Mouse (Mus musculus): Measurements from ENCODE around the gene Mcrs1. TPM values are rescaled to one million over a fixed set of nuclear protein-coding genes. Genes with fewer than 3 reads are reported as not detected.
"Not testable (repeated sequence)": the region's sequence is repeated elsewhere in the genome, so short reads cannot be mapped to it uniquely, and the experiment has no call there.

Gene Mcrs1
- polyA plus RNA-seq, 1 experiment = 151 TPM

DNA sequence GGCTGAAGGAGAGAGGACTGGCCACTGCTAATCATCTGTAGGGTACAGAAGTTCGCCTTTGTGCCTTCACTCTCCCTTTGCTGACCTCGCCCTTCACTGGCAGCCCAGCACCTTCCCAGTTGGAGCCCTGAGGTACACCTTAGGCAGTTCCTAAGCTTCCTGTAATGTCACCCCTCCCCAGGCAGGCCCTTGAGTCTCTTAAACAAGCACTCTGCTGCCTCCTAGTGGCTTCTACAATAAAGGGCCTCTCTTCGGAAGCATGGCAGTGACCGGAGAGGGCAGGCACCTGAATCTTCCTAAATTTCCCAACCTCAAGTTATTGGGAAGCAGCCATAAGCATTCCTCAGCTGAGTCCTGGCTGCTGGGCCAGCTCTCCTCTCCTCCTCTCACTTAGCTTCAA is 13.9 kb upstream of the Mcrs1 start:
- TF ChIP-seq POLR2A (IDR thresholded peaks at IDR 0.05; ENCODE audit: borderline replicate concordance, extremely low read depth, insufficient read depth, insufficient read length, poor library complexity, severe bottlenecking) (no peak), CTCF (IDR thresholded peaks at IDR 0.05; ENCODE audit: borderline replicate concordance, extremely low read depth, insufficient read depth, insufficient read length) (peak; percentile 79)
- peak; percentile 89 for DNase-seq (ENCODE audit: low read depth)

DNA sequence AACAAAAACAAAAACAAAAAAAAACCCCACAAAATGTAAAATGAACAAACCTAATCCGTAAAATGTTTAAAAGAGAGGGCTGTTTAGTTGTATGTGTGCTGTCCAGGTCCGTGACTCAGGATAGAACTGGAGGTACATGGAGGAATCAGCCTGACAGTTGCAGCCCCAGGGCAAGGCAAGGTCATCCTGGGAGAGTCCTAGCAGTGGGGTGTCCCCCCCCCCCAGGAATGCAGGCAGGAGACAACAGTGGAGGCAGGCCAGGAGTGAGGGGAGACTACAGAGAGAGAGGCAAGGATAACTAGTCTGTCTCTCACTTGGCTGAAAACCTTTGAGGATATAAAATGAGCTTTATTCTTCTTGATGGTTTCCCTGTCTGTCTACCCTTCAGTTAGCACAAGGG is 12.6 kb upstream of the Mcrs1 start:
- TF ChIP-seq CTCF (IDR thresholded peaks at IDR 0.05; ENCODE audit: borderline replicate concordance, extremely low read depth, insufficient read depth, insufficient read length) (no peak), POLR2A (IDR thresholded peaks at IDR 0.05; ENCODE audit: borderline replicate concordance, extremely low read depth, insufficient read depth, insufficient read length, poor library complexity, severe bottlenecking) (no peak)
- no peak for DNase-seq (ENCODE audit: low read depth)

DNA sequence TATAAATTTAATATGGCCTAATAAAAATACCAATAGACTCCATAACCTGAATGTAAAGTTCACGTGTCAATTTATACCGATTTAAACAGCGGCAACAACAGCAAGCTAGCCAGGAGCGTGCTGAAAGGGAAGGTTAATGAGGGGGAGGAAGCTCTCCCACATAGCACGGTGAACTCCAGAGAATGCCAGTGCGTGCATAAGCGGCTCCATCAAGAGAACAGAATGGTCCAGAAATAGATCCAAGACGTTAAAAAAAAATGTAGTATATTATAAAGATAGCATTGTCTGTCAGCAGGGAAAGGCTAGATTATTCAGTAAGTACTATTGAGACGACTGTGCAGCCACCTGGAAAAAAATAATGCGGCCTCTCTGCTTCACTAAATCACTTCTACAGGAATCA is 10.9 kb upstream of the Mcrs1 start:
- peak; percentile 33 for DNase-seq (ENCODE audit: low read depth)
- no peak for TF ChIP-seq POLR2A (IDR thresholded peaks at IDR 0.05; ENCODE audit: borderline replicate concordance, extremely low read depth, insufficient read depth, insufficient read length, poor library complexity, severe bottlenecking)
- no peak for TF ChIP-seq CTCF (IDR thresholded peaks at IDR 0.05; ENCODE audit: borderline replicate concordance, extremely low read depth, insufficient read depth, insufficient read length)

DNA sequence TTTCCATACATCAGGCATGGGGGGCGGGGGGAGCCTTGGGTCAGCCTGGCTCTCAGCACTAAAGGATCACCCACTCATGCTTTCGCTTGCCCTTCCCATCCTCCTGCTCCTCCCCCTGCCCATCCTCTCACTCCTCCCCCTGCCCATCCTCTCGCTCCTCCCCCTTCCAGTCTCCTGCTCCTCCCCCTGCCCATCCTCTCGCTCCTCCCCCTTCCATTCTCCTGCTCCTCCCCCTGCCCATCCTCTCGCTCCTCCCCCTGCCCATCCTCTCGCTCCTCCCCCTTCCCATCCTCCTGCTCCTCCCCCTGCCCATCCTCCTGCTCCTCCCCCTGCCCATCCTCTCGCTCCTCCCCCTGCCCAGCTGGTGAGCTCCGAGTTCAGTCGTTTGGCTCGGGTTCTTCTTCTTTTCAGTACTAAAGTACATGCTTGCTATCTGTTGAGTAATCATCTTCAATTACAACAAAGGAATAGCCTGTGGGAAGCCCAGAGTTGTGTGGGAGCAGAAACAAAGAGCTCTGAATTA is 8.0 kb upstream of the Mcrs1 start:
- DNase-seq (ENCODE audit: low read depth) = peak; percentile 83
- TF ChIP-seq CTCF (IDR thresholded peaks at IDR 0.05; ENCODE audit: borderline replicate concordance, extremely low read depth, insufficient read depth, insufficient read length) (no peak), POLR2A (IDR thresholded peaks at IDR 0.05; ENCODE audit: borderline replicate concordance, extremely low read depth, insufficient read depth, insufficient read length, poor library complexity, severe bottlenecking) (no peak)

DNA sequence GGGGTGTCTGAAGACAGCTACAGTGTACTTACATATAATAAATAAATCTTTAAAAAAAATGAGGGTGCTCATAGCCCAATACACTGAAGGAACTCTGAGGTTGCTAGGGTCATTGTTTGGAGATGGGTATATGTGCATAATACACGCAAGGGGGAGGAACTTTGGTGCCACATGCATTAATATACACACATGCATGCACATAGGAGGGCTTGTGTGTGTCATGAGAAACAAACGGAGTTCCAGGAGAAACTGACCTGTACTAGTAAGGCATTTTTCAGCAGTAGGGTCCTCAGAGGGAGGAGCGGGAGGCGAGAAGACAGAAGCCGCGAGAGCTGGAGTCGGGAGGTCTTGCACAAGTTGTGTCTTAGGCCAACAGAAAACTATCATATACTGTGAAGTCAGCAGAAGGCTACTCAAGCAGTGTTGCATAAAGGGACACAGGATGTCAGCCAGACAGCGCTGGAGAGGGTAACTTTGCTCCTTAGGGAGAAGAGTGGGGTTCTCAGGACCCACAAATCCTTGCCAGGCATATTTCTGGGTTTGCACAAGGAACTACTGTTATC is 7.5 kb upstream of the Mcrs1 start:
- TF ChIP-seq CTCF (IDR thresholded peaks at IDR 0.05; ENCODE audit: borderline replicate concordance, extremely low read depth, insufficient read depth, insufficient read length) (no peak), POLR2A (IDR thresholded peaks at IDR 0.05; ENCODE audit: borderline replicate concordance, extremely low read depth, insufficient read depth, insufficient read length, poor library complexity, severe bottlenecking) (no peak)
- no peak for DNase-seq (ENCODE audit: low read depth)

DNA sequence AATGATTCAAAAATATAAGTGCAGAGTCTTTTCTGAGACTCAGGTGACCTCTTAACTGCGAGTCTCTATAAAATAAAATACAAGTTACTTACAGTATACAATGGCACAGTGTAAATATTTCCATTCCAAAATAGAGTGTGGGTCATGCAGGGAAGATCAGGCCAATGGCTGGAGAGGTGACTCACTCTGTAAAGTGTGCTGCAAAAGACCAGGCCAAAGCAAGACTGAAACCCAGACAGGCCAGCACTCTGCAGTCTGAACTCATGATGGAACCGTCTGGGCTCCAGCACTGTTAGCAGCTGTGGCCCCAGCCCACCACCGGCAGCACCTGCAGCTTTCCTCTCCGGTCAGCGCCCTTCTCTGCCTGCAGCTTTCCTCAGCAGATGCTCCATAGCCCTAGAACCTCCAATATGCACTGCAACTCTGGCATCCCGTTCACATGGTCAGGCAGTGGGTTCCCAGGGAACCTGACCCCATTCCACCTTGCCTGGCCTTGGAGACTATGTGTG is 3.5 kb upstream of the Mcrs1 start:
- no peak for DNase-seq (ENCODE audit: low read depth)
- no peak for TF ChIP-seq POLR2A (IDR thresholded peaks at IDR 0.05; ENCODE audit: borderline replicate concordance, extremely low read depth, insufficient read depth, insufficient read length, poor library complexity, severe bottlenecking)

DNA sequence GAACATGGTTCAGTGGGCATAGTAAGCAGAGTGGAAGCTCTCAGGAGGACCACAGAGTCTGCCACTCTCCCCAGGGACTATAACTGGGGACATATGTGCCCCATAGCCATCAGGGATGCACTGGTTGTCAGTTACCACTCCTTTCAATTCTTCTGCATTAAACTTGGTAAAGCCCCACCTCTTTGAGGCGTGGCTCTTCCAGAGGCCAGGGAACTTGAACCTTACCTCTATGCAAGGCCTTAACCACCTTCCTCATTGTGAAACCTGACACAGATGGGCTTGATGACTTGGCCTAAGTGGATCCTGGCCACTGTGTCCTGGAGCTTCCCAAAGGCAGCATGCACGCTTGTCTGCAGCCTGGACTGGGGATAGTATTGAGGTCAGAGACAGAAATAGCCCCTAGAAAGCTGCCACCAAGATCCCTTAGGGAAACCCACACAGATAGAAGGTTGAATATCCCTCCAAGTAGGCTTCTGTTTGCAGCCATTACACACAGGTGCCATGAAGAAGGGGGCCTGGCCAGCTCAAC is 2.8 kb upstream of the Mcrs1 start:
- TF ChIP-seq CTCF (IDR thresholded peaks at IDR 0.05; ENCODE audit: borderline replicate concordance, extremely low read depth, insufficient read depth, insufficient read length) = no peak
- TF ChIP-seq POLR2A (IDR thresholded peaks at IDR 0.05; ENCODE audit: borderline replicate concordance, extremely low read depth, insufficient read depth, insufficient read length, poor library complexity, severe bottlenecking) = no peak
- no peak for DNase-seq (ENCODE audit: low read depth)

DNA sequence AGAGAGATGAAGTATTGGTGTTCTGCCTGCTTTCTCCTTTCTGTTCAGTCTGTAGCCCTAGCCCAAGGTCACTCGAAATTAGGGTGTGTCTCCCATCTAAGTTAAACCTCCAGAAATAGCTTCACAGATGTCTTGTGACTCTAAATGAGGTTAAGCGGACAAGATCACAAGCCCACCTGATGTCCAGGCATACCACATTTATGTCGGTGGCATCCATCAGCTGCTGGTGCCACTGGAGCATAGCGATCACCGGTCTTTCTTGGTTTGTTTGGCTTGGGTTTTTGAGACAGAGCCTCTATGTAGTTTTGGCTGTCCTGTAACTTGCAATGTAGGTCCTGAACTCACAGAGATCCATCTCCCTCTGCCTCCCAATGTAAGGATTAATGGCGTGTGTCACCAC is 2.0 kb upstream of the Mcrs1 start:
- no peak for DNase-seq (ENCODE audit: low read depth)
- no peak for TF ChIP-seq POLR2A (IDR thresholded peaks at IDR 0.05; ENCODE audit: borderline replicate concordance, extremely low read depth, insufficient read depth, insufficient read length, poor library complexity, severe bottlenecking)
- no peak for TF ChIP-seq CTCF (IDR thresholded peaks at IDR 0.05; ENCODE audit: borderline replicate concordance, extremely low read depth, insufficient read depth, insufficient read length)

DNA sequence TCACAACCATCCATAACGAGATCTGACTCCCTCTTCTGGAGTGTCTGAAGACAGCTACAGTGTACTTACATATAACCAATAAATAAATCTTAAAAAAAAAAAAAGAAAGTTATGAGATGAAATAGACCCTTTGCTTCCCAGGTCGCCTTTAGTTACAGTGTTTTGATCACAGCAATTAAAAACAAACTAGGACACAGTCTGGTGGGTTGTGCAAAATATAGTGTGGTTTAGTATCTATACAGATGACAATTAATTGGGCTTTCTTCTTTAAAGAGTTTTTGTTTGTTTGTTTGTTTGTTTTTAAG is 1.4 kb upstream of the Mcrs1 start:
- not testable (repeated sequence) for DNase-seq (ENCODE audit: low read depth)

DNA sequence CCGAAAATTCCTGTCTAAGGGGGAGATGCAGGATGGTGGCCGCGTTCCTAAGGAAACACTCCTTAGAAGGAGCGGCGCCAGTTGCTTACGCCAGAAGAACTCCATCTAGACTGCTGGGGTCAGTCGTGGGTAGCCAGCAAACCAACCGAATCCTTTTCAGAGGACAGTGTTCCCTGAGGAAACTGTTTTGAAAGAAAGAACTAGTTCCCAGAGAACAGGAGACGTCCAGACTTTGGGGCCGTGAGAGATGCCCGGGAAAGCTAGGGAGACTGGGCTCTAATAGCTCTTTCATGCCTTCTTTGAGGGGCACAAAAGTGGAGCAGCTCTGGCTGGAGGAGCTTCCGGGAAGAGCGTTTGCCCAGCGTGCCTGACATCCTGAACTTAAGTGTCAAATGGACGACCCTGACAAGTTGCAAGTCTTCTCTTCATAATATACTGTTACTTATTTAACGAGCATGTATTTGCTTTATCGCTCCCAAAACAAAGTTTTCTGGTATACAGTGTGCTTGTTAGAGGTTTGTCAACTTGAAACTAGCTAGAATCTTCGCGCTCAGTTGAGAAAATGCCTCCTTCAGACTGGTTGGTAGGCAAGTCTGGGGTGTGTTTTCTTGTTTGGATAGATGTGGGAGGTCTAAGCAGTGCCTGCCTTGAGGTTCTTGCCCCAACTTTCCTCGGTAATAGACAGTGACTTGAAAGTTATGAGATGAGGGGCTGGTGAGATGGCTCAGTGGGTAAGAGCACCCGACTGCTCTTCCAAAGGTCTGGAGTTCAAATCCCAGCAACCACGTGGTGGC is 817 bp upstream of the Mcrs1 start:
- TF ChIP-seq CTCF (IDR thresholded peaks at IDR 0.05; ENCODE audit: borderline replicate concordance, extremely low read depth, insufficient read depth, insufficient read length) = no peak
- no peak for TF ChIP-seq POLR2A (IDR thresholded peaks at IDR 0.05; ENCODE audit: borderline replicate concordance, extremely low read depth, insufficient read depth, insufficient read length, poor library complexity, severe bottlenecking)
- DNase-seq (ENCODE audit: low read depth) = no peak

DNA sequence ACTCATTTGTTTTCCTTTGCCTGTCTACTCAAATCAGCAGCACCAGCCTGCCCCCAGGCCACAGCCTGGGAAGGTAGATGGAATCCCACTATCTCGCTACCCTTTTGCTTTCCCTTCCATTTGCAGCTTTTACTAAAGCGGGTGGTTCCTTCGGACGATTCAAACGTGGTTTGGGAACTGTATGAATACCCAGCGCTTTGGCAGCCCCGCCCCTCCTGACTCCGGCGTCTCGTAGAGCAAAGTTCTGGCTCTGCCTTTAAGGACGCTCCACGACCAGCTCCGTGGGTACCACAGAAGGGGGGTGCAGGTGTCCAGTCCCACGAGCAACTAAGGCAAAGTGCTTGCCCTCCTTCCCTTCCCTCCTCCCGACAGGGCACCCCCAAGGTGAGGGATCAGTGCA is 650 bp downstream of the Mcrs1 start:
- not testable (repeated sequence) for DNase-seq (ENCODE audit: low read depth)

DNA sequence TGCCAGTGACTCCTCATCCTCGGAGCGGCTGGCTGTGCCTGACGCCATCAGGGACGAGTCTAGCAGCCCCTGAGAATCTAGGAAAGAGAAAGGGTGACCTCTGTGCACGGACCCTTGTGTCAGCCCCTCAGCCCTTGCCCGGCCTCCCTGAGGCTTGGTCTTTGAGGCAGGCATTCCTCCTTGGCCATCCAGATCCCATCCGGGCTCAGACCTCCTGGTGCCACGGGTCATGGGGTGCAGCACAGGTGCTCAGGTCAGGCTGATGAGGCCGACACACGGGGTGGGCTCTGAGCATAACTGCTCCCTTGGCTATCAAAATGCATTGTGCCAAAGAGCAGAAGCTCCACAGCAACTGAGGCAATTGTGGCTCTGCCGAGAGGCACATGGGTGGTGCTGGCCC is 1.8 kb downstream of the Mcrs1 start:
- TF ChIP-seq POLR2A (IDR thresholded peaks at IDR 0.05; ENCODE audit: borderline replicate concordance, extremely low read depth, insufficient read depth, insufficient read length, poor library complexity, severe bottlenecking) (no peak), CTCF (IDR thresholded peaks at IDR 0.05; ENCODE audit: borderline replicate concordance, extremely low read depth, insufficient read depth, insufficient read length) (no peak)
- no peak for DNase-seq (ENCODE audit: low read depth)
